Mouse (Mus musculus) spleen, adult 2 months (tissue): Measurements from ENCODE around the gene Ern1.

Experiments used
- CTCF ChIP-seq: fragments of 200-500 bp; IDR thresholded peaks from 2 replicates; pipeline ENCODE4 v1.5.1; 2011; ENCODE audit warnings: mild to moderate bottlenecking, inconsistent platforms; ENCODE audit not compliant: insufficient read depth, insufficient read length, insufficient replicate concordance; ENCODE audit errors: extremely low read depth
- POLR2A ChIP-seq: fragments of 200-500 bp; IDR thresholded peaks from 2 replicates; pipeline ENCODE4 v1.6.1; 2011; ENCODE audit warnings: low read depth, low read length, inconsistent platforms

DNA sequence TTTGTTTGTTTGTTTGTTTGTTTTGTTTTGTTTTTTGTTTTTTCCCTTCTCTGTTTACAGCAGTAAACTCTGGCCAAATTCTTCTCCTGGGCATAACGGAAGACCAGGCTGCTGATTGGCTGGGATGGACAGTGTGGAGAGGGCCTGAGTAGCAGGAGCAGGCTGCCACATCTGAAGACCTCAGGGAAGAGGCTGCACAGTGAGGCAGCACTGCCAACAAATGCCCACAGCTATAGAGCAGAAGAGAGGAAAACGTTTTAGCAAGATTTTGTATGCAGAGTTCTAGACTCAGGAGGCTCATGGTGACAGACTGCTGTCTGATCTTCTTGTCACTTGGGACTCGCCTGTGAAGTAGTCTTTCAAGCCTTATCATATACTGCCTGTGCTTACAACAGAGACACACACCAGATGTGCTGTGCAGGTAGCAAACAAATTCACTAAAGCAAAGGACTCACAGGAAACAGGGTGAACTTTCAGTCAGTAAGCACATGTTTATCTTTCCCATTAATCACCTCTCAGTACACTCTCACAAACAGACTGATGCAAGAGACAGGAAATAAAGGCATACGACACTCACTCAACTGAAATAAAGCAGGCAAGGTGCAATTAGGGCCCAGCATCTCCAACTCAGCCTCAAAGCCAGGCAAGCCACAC is 49.0 kb downstream of the Ern1 start:
- TF ChIP-seq POLR2A (no peak), CTCF (no peak)
